Mouse (Mus musculus) heart, embryonic 13.5 days (tissue): ENCODE data around the gene Cic. TPM values are rescaled to one million over a fixed set of nuclear protein-coding genes. Genes with fewer than 3 reads are reported as not detected.

ENCODE experiments used
- ATAC-seq: fragments of 200-750 bp; cut with Nextera tagmentation; 2 replicates; pipeline ENCODE4 v1.8.0; 2017; ENCODE audit warnings: moderate TSS enrichment; ENCODE audit not compliant: insufficient number of reproducible peaks, low FRiP score, low TSS enrichment; ENCODE audit errors: extremely low read depth
- H3K27ac ChIP-seq: fragments of 300-500 bp; sonication (generic); replicated peaks from 2 replicates; pipeline ENCODE4 v1.5.1; 2015; ENCODE audit warnings: moderate library complexity, mild to moderate bottlenecking, inconsistent platforms
- H3K27me3 ChIP-seq: fragments of 300-500 bp; sonication (generic); replicated peaks from 2 replicates; pipeline ENCODE4 v1.6.1; 2015; ENCODE audit warnings: mild to moderate bottlenecking, inconsistent platforms
- H3K36me3 ChIP-seq: fragments of 300-500 bp; sonication (generic); 2 replicates; pipeline ENCODE4 v1.6.1; 2015; ENCODE audit warnings: mild to moderate bottlenecking, inconsistent platforms
- H3K4me1 ChIP-seq: fragments of 300-500 bp; sonication (generic); 2 replicates; pipeline ENCODE4 v1.6.1; 2015; ENCODE audit warnings: inconsistent platforms
- H3K4me2 ChIP-seq: fragments of 300-500 bp; sonication (generic); 2 replicates; pipeline ENCODE4 v1.6.1; 2015; ENCODE audit warnings: inconsistent platforms, mild to moderate bottlenecking, moderate library complexity
- H3K4me3 ChIP-seq: fragments of 300-500 bp; sonication (generic); 2 replicates; pipeline ENCODE4 v1.5.1; 2015; ENCODE audit warnings: moderate library complexity, mild to moderate bottlenecking, inconsistent platforms
- H3K9ac ChIP-seq: fragments of 300-500 bp; sonication (generic); 2 replicates; pipeline ENCODE4 v1.6.1; 2015; ENCODE audit warnings: inconsistent platforms, mild to moderate bottlenecking, moderate library complexity
- H3K9me3 ChIP-seq: fragments of 300-500 bp; sonication (generic); 2 replicates; pipeline ENCODE4 v1.6.1; 2016; ENCODE audit warnings: inconsistent platforms
- WGBS: fragments of 180-500 bp; shearing (Covaris S2); methylation state at CpG from one replicate; pipeline ENCODE4 v1.1.7; 2015; ENCODE audit warnings: mixed read lengths; 5-methylcytosine and 5-hydroxymethylcytosine counted together
- polyA plus RNA-seq: library from polyadenylated mRNA; unstranded; fragments of >200 nt; fragmentation: Nextera tagmentation; extraction: Ambion mirVana; gene quantifications from 2 replicates; pipeline ENCODE4 v1.2.1, GENCODE M21; 2015

Gene Cic
- polyA plus RNA-seq, 1 experiment from 2014 or later: 22.9 TPM

DNA sequence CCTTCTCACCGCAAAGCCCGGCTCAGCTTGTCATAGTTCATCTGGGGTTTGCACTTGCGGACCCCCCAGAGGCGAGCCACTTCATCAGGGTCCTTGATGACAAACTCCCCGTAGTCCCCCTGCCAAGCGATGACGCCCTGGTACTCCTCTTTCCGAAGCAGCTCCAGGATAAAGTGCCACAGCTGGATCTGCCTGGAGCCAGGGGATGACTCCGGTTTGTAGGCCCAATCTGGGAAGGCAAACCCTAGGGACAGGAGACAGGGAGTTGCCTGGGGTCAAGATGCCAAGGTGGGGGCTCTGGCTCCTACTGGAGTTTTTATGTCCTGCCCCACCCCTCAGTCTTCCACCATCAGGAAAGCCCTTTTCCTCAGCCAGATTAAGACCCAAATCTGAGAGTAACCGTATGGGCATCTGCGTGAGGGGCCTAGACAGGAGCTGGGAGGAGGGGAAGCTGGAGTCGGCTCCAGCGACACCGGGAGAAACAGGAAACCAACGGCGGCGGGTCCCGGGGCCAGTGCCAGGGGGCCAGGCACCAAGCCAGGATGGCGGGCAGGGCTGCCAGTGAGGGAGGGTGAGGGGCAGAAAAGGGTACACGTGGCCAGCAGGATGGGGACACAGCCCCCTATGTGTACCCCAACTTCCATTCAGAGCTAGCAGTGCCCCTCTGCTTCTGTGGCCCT lies 21.3 kb upstream of the Cic start:
- Histone ChIP-seq H3K4me1 (peaks cover 65% of the 10 kb centered on the region), H3K9ac (peak overlapping the region; percentile 100), H3K27me3 (no peaks in the 10 kb centered on the region)

DNA sequence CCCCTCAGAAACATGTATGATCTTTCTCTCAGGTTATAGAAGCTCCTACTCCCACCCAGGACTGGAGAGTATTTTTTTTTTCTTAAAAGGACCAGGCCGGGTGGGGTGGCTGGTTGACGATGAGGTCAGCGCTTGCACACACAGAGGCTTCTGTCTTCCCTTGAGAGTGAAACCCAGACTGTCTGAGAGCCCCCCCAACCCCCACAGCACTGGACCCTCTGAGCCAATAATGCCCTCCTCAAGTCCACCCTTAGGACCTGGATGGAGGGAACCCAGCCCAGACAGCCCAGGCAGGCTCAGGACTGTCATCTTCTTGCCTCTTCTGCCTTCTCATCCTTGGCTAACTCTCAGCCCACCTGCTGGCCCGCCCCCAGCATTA lies 20.8 kb upstream of the Cic start:
- 35% methylated on average over 4 of the region's 4 CpGs for WGBS
- Histone ChIP-seq H3K36me3 (peaks cover 46% of the 10 kb centered on the region), H3K27ac (peak overlapping the region; percentile 100), H3K9me3 (no peaks in the 10 kb centered on the region), H3K9ac (peak overlapping the region; percentile 100), H3K4me3 (peak overlapping the region; percentile 99), H3K4me2 (peak overlapping the region; percentile 96), H3K27me3 (no peaks in the 10 kb centered on the region), H3K4me1 (peaks cover 65% of the 10 kb centered on the region)
- ATAC-seq: no peak

More for the DNA sequence above, 21.3 kb upstream of the Cic start:
- H3K36me3 ChIP-seq: peaks cover 51% of the 10 kb centered on the region
- peak overlapping the region; percentile 99 for H3K4me3 ChIP-seq
- no peaks in the 10 kb centered on the region for H3K9me3 ChIP-seq
- H3K4me2 ChIP-seq: peak overlapping the region; percentile 96
- 53% methylated on average over 20 of the region's 20 CpGs for WGBS
- H3K27ac ChIP-seq: peak overlapping the region; percentile 100
- ATAC-seq: no peak

DNA sequence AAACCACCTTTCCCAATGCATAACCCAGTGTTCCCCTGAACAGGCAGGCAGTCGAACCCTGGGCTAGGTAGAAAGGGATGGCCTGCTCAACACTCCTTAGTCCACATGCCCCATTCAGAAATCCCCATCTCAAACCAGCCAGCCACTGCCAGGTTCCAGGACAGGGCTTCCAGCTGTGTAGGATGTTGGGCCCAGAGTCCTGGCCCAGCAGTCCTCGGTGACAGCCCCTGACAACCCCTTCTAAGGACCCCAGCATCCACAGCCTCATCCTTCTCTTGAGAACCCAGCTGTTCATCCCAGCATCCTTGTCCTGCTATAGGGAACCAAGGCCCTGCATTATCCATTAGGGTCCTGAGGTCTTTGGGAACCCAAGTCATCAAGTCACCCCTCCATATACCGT lies 20.0 kb upstream of the Cic start:
- peak overlapping the region; percentile 100 for H3K9ac ChIP-seq
- H3K27me3 ChIP-seq: no peaks in the 10 kb centered on the region
- peaks cover 38% of the 10 kb centered on the region for H3K36me3 ChIP-seq
- H3K4me1 ChIP-seq: peaks cover 71% of the 10 kb centered on the region
- no peaks in the 10 kb centered on the region for H3K9me3 ChIP-seq
- H3K4me2 ChIP-seq: peak overlapping the region; percentile 96
- no peak for ATAC-seq
- 10% methylated on average over 3 of the region's 3 CpGs for WGBS
- peak overlapping the region; percentile 99 for H3K4me3 ChIP-seq
- H3K27ac ChIP-seq: peak overlapping the region; percentile 100

DNA sequence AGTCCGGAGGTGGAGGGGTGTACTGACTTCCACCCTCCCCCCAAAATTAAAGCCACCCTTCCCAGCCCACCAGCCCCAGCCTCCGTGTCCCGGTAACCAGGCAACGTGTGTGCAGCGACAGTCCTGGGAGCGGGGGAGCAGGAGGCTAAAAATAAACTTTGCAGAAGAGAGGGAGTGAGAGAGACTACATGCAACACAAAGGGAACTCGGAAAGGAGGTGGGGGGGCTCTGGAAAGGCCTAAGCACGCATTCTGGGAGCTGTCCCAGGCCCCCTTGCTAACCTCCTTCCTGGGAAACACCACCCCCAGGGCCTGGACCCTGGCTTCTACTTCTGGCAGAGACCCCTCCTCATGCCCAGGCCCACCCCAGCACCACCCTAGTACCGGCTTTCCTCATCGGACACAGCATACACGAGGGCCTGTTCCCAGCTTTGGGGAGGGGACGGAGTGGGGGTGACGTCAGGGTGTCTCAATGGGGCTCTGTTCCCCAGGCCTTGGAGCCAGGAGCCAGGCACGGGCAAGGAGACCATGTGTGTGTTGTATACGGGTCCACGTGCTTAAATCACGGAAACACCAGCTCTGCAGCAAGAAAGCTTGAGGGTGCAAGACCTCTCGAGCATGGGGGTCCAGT lies 19.4 kb upstream of the Cic start:
- Histone ChIP-seq H3K9ac (peak overlapping the region; percentile 100), H3K4me1 (peaks cover 68% of the 10 kb centered on the region)
- ATAC-seq: no peak

DNA sequence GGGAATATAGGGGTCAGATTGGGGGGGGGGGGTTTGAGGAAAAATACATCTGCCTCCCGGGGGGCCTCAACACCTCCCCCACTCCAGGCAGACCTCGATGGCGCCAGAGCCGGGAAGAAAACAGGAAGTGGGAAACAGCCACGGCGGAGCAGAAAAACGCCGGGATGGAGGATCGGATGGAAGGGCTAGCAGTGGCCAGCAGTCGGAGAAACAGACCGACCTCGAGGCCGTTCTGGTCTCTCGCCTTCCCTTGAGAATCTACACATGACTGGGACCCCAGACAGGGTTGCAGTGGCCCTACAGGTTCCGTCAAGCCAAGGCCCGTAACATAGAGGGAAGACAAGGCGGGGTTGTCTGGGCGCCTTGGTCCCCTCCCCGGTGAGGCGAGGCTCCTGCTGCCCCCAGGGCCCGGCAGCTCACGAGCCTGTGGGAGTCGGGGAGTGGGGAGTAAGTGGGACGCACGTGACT lies 18.6 kb upstream of the Cic start:
- H3K4me2 ChIP-seq: peak overlapping the region; percentile 96
- H3K27ac ChIP-seq: peak overlapping the region; percentile 100
- H3K36me3 ChIP-seq: peaks cover 24% of the 10 kb centered on the region
- peak overlapping the region; percentile 100 for H3K9ac ChIP-seq
- ATAC-seq: no peak; the same call in 1 of the 2 replicates
- peaks cover 61% of the 10 kb centered on the region for H3K4me1 ChIP-seq
- WGBS: under 1% methylated on average over 25 of the region's 25 CpGs
- no peaks in the 10 kb centered on the region for H3K9me3 ChIP-seq
- peak overlapping the region; percentile 99 for H3K4me3 ChIP-seq
- H3K27me3 ChIP-seq: no peaks in the 10 kb centered on the region

More for the DNA sequence above, 19.4 kb upstream of the Cic start:
- H3K27ac ChIP-seq: peak overlapping the region; percentile 100
- H3K9me3 ChIP-seq: no peaks in the 10 kb centered on the region
- peak overlapping the region; percentile 96 for H3K4me2 ChIP-seq
- H3K36me3 ChIP-seq: peaks cover 32% of the 10 kb centered on the region
- H3K27me3 ChIP-seq: no peaks in the 10 kb centered on the region
- peak overlapping the region; percentile 99 for H3K4me3 ChIP-seq
- 1% methylated on average over 18 of the region's 18 CpGs for WGBS

DNA sequence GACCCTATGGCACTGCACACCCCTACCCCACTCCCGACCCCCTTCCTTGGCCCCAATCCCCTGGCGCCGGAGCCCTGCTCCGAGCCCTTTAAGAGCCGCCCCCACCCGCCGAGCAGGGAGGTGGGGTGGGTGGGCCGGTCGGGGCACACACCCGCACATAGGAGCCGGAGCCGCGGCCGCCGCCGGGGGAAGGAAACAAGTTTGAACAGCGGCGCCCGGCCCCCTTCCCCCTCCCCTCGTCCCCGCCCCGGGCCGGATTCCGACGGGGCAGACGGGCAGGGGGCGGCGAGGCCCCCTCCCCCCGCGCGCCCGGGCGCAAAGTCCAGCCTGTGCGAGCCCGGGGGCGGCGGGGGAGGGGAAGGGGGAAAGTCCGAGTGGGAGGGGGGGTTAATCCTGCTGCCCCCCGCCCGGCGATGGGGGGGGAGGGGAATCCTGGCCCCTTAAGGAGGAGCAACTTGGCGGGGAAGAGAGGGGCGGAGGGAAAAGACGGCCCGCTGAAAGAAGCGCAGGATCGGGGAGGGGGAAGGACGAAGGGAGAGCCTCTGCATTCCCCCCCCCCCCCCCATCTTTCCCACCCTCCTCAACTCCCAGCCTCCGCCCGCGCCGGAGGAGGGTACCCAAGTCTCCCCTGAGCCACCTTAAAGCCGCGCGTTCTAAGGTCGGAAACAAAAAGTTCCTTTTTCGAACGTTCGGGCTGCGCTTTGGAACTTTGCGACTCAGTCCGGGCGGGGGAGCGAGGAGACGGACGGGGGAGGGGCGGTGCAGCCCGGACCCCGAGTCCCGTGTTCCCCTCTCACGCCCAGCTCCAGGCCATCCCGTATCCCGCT lies 18.0 kb upstream of the Cic start:
- H3K9ac ChIP-seq: peak overlapping the region; percentile 100
- no peaks in the 10 kb centered on the region for H3K27me3 ChIP-seq
- peaks cover 18% of the 10 kb centered on the region for H3K36me3 ChIP-seq
- peak; percentile 37 for ATAC-seq
- peak overlapping the region; percentile 100 for H3K27ac ChIP-seq
- H3K9me3 ChIP-seq: no peaks in the 10 kb centered on the region
- peak overlapping the region; percentile 96 for H3K4me2 ChIP-seq
- WGBS: under 1% methylated on average over 38 of the region's 73 CpGs
- H3K4me1 ChIP-seq: peaks cover 56% of the 10 kb centered on the region
- H3K4me3 ChIP-seq: peak overlapping the region; percentile 99

DNA sequence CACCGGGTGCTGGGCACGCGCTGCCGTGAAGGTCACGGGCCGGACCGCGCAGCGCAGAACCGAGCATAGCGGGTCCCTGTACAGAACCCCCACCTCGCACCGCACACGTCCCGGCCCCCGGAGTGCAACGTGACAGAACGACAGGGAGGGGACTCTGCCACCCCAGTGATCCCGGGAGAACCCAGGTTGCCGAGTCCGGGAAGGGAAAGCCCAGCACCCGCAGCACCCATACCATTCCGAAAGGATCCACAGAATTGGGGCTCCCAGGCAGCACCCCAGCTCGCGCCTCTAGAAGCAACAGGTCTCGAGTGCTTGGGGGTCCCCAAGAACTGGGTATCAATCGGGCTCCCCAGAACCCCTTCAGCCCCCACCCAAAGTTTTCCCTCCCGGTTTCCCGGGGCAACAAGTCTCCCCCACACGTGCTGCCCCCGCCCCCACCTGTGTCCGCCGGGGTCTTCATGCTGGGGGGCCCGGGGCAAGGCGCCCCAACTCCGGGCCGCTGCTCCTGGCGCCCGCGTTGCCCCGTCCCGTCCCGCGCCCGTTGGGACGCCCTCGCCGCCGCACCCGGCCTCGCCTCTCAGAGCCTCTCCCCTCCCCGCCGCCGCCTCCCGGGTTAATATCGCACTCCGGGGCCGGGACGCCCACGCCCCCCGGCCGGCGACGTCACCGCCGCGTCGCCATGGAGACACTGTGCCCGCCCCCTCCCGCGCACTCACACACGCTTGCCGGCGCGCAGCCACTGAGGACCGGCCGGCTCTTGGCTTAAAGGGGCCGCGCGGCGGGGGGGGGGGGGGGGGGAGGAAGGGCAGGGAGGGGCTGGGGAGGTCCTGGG lies 17.1 kb upstream of the Cic start, which contains the start of gene Erf:
Erf (minus strand) TSS at position 621 of the 832 bp plus-strand sequence.
- Histone ChIP-seq H3K27ac (peak within 1 kb of the TSS; percentile 100), H3K36me3 (peaks cover 9% of the 10 kb centered on the region), H3K4me2 (peak within 1 kb of the TSS; percentile 96), H3K4me1 (peaks cover 47% of the 10 kb centered on the region), H3K4me3 (peak within 1 kb of the TSS; percentile 99), H3K9me3 (no peaks in the 10 kb centered on the region), H3K27me3 (no peaks in the 10 kb centered on the region), H3K9ac (peak within 1 kb of the TSS; percentile 100)
- WGBS: 1% methylated on average over 70 of the region's 81 CpGs
- ATAC-seq: peak; percentile 75

DNA sequence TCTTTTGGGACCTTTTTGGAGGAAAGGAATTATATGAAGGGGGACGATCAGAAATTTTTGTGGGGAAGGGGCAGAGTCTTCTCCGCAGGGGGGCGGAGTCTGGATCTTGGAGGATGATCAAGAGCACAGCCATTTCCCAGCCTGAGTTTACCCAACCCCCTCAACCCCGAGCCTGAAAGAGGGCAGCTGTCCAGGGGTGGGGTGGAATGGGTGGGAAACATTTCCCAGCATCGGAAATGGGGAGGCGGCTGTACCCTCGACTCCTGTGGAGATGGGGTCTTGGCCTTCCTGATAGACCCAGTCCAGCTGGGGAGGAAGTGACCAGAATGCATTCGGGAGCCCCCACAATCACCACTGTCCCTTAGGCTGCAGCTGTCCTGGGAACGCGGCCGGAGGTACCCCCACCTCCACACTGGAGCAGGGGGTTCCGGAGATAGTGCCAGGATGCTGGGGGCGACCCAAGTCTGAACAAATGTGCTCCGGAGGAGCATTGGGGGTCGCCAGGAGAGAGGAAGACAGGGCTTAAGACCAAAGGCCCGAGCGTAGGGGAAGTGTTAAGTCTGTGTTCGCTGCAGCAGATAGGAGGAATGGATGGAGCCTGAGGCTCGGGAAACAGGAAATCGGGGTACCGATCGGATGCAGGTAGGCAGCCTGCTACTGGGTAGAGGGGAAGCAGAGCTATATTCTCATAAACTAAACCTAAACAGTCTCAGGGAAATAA lies 16.3 kb upstream of the Cic start:
- WGBS: 2% methylated on average over 22 of the region's 22 CpGs
- peaks cover 39% of the 10 kb centered on the region for H3K4me1 ChIP-seq
- peak overlapping the region; percentile 96 for H3K4me2 ChIP-seq

DNA sequence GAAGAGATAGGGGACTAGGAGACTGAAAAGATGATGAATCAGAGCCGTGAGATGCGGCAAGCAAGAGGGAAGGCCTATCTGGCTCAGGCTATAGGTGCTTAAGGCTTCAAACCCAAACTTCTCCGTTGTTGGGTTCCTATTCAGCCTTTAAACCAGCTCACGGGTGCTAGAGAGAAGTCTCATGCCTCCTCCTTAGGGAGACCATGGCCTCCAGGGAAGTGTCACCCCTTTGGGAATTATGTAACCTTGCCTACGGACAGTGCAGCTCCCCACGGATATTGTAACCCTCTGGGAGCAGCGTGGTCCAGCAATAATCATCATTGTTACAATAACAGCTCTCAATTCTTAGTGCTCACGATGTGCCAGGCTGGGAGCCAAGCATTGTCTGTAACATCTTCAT lies 15.7 kb upstream of the Cic start:
- WGBS: 20% methylated on average over 8 of the region's 8 CpGs
- Histone ChIP-seq H3K9ac (peak overlapping the region; percentile 100), H3K9me3 (no peaks in the 10 kb centered on the region), H3K4me1 (peaks cover 33% of the 10 kb centered on the region), H3K4me2 (peak overlapping the region; percentile 96), H3K27me3 (no peaks in the 10 kb centered on the region), H3K36me3 (no peaks in the 10 kb centered on the region), H3K27ac (peak overlapping the region; percentile 100), H3K4me3 (peak overlapping the region; percentile 99)
- no peak for ATAC-seq

More for the DNA sequence above, 16.3 kb upstream of the Cic start:
- H3K9ac ChIP-seq: peak overlapping the region; percentile 100
- H3K36me3 ChIP-seq: peaks cover under 1% of the 10 kb centered on the region; the same call in 1 of the 2 replicates
- H3K4me3 ChIP-seq: peak overlapping the region; percentile 99
- peak overlapping the region; percentile 100 for H3K27ac ChIP-seq
- no peaks in the 10 kb centered on the region for H3K27me3 ChIP-seq
- no peaks in the 10 kb centered on the region for H3K9me3 ChIP-seq
- no peak for ATAC-seq

DNA sequence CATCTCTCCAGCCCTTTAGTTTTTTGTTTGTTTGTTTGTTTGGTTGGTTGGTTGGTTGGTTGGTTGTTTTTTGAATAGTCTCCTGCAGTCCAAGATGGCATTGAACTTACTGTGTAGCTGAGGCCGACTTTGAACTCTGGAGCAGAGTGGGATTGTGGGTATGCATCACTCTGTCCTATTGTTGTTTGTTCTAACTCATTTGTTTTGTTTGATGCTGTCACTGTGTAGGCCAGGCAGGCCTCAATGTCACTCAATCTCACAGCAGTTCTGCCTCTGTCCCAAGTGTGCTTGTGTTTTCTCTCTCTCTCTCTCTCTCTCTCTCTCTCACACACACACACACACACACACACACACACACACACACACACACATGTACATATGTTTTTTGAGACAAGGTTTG lies 5.6 kb upstream of the Cic start:
- Histone ChIP-seq H3K4me1 (peaks cover 13% of the 10 kb centered on the region), H3K9me3 (no peaks in the 10 kb centered on the region), H3K4me3 (no peak overlapping the region), H3K36me3 (no peaks in the 10 kb centered on the region), H3K9ac (no peak overlapping the region), H3K27me3 (no peaks in the 10 kb centered on the region), H3K27ac (no peak overlapping the region), H3K4me2 (no peak overlapping the region)
- 80% methylated on average over 1 of the region's 1 CpGs for WGBS
- no peak for ATAC-seq
